Mouse (Mus musculus) gastrocnemius, postnatal 14 days (tissue): ENCODE measurements around the gene Rabep2. TPM values are rescaled to one million over a fixed set of nuclear protein-coding genes. Genes with fewer than 3 reads are reported as not detected.

ENCODE experiments used
- DNase-seq: peaks from one replicate; pipeline ENCODE4 v3.0.0; 2021; ENCODE audit warnings: mixed read lengths
- intact Hi-C: fragments of 180-260 bp; cut with DNase I; formaldehyde crosslinking; loops from one replicate; pipeline ENCODE4 v1.15.1; 2025; ENCODE audit warnings: low total_unique reads
- total RNA-seq, 2 experiments: library from RNA; stranded (reverse); gene quantifications; 2 replicates each; pipeline ENCODE4 v1.2.3; 2021

The Rabep2 gene
- total RNA-seq, 2 experiments from 2014 or later, result 12.1 to 12.7 TPM

GRCm38 (mm10) chr7:126428154-126428553 lies 405 bp upstream of the Rabep2 start:
- no peak for DNase-seq
- intact Hi-C loops, result no loop called here

GRCm38 (mm10) chr7:126429503-126429898 lies 942 bp downstream of the Rabep2 start:
- no peak for DNase-seq
- intact Hi-C loops, result no loop called here

GRCm38 (mm10) chr7:126430167-126430566 lies 1.6 kb downstream of the Rabep2 start:
- intact Hi-C loops, result no loop called here
- DNase-seq, result no peak

- DNase-seq, result no peak
- intact Hi-C loops, result no loop called here
These were observed 6.2 kb downstream of the Rabep2 start for GRCm38 (mm10) chr7:126434726-126435125.

- intact Hi-C loops, result no loop called here
These were observed 7.2 kb downstream of the Rabep2 start for GRCm38 (mm10) chr7:126435801-126436200.

GRCm38 (mm10) chr7:126436851-126437250 lies 8.3 kb downstream of the Rabep2 start:
- peak; percentile 69 for DNase-seq
- intact Hi-C loops, result no loop called here

More at GRCm38 (mm10) chr7:126435801-126436200, 7.2 kb downstream of the Rabep2 start:
- no peak for DNase-seq

GRCm38 (mm10) chr7:126440134-126440533 lies 11.6 kb downstream of the Rabep2 start:
- intact Hi-C loops, result no loop called here
- no peak for DNase-seq

- intact Hi-C loops, result no loop called here
- no peak for DNase-seq
These were observed 15.4 kb downstream of the Rabep2 start for GRCm38 (mm10) chr7:126443997-126444396.

GRCm38 (mm10) chr7:126444536-126444935 lies 16.0 kb downstream of the Rabep2 start:
- intact Hi-C loops, result no loop called here
- DNase-seq, result no peak

- intact Hi-C loops, result no loop called here
- DNase-seq, result peak; percentile 17
These were observed 16.7 kb downstream of the Rabep2 start for GRCm38 (mm10) chr7:126445104-126445815.

- no peak for DNase-seq
- intact Hi-C loops, result no loop called here
These were observed 17.7 kb downstream of the Rabep2 start for GRCm38 (mm10) chr7:126446217-126446616.

- DNase-seq, result peak; percentile 15
- intact Hi-C loops, result no loop called here
These were observed 19.9 kb downstream of the Rabep2 start for GRCm38 (mm10) chr7:126448481-126448880.

- intact Hi-C loops, result no loop called here
- DNase-seq, result no peak
These were observed 21.4 kb downstream of the Rabep2 start for GRCm38 (mm10) chr7:126449991-126450390.

GRCm38 (mm10) chr7:126450641-126451040 lies 22.1 kb downstream of the Rabep2 start:
- intact Hi-C loops, result no loop called here
- DNase-seq, result no peak

- peak; percentile 11 for DNase-seq
- intact Hi-C loops, result no loop called here
These were observed 23.7 kb downstream of the Rabep2 start for GRCm38 (mm10) chr7:126452244-126452643.

GRCm38 (mm10) chr7:126453861-126454260 lies 25.3 kb downstream of the Rabep2 start:
- intact Hi-C loops, result no loop called here
- DNase-seq, result no peak

GRCm38 (mm10) chr7:126455242-126455641 lies 26.7 kb downstream of the Rabep2 start:
- intact Hi-C loops, result no loop called here

GRCm38 (mm10) chr7:126456382-126457266 lies 28.1 kb downstream of the Rabep2 start:
- intact Hi-C loops, result no loop called here
- DNase-seq, result no peak

More at GRCm38 (mm10) chr7:126455242-126455641, 26.7 kb downstream of the Rabep2 start:
- DNase-seq, result peak; percentile 10

GRCm38 (mm10) chr7:126458225-126458624 lies 29.7 kb downstream of the Rabep2 start:
- intact Hi-C loops, result no loop called here
- peak; percentile 16 for DNase-seq

GRCm38 (mm10) chr7:126458844-126459618 lies 30.5 kb downstream of the Rabep2 start:
- intact Hi-C loops, result no loop called here
- peak; percentile 76 for DNase-seq
